Mouse (Mus musculus): Measurements from ENCODE around the gene Kidins220. TPM values are rescaled to one million over a fixed set of nuclear protein-coding genes. Genes with fewer than 3 reads are reported as not detected.

Kidins220 gene
- polyA plus RNA-seq, 1 experiment from 2014 or later: 53.8 TPM

- Histone ChIP-seq H3K36me3 (ENCODE audit: control insufficient read depth, insufficient read depth, low read length) (no peaks in the 10 kb centered on the region), H3K9me3 (ENCODE audit: control insufficient read depth, low read length) (no peaks in the 10 kb centered on the region), H3K4me1 (ENCODE audit: control insufficient read depth, insufficient read depth, low read length) (no peaks in the 10 kb centered on the region; the same call in 1 of the 2 replicates), H3K27me3 (ENCODE audit: control insufficient read depth, insufficient read depth, low read length) (no peaks in the 10 kb centered on the region), H3K4me2 (no peak overlapping the region), H3K4me3 (ENCODE audit: low read depth, low read length) (no peak overlapping the region), H3K9ac (ENCODE audit: low read length) (no peak overlapping the region), H3K27ac (ENCODE audit: low read depth, low read length) (no peak overlapping the region)
- WGBS: 77% methylated on average over 8 of the region's 8 CpGs
- DNase-seq (ENCODE audit: low spot score, missing footprints): no peak
- no peak for ATAC-seq (ENCODE audit: low FRiP score)
Measured at GRCm38 (mm10) chr12:24972371-24973350, 2.1 kb upstream of the Kidins220 start.

DNA sequence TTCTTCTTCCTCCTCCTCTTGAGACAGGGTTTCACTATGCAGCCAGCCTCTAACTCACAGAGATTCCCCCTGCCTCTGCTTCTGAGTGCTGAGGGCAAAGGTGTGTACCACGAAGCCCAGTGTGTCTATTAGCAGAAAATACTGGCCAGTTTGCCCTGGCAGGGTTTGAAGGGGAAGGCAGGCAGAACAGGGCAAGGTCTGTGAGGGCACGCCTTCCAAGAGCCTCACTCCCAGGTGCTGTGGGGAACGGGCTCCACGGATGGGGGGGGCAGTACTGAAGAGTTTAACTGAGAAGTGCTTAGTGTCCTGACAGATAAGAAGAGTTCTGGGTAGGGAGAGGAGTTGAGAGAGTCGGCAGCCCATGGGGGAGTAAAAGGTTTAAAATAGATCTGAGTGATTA, 1.1 kb upstream of the Kidins220 start:
- 83% methylated on average over 5 of the region's 5 CpGs for WGBS

DNA sequence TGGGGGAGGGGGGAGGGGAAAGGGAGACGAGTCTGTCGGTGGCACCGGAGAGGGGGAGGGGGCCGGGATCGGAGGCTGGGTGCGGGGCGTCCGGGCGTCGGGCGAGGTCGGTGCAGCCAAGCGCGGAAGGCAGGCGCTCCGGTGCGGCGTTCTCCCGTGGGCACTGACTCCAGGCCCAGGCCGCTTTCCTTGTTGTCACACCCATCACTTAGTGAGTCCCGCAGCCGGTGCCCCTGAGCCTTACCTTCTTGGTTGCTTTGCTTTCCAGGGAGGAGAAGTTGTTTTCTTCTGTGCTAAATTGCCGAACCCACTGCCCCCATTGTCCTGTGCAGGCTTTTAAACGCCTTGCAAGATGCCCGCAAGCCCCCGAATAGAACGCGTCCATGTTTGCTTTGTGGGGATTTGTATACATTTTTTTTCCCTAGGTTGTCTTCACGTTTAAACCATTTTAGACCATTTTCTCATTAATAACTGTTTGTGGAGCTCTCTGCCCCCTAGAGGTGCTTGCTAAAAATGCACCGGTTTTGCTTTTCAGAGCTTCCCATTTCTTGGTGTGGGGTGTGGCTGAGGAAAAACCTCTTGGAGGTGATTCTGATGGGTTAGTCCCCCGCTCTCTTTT, 499 bp downstream of the Kidins220 start:
- Histone ChIP-seq H3K27me3 (ENCODE audit: control insufficient read depth, insufficient read depth, low read length) (no peaks in the 10 kb centered on the region), H3K4me3 (ENCODE audit: low read depth, low read length) (peak overlapping the region; percentile 81), H3K4me2 (peak overlapping the region; percentile 70), H3K36me3 (ENCODE audit: control insufficient read depth, insufficient read depth, low read length) (no peaks in the 10 kb centered on the region), H3K27ac (ENCODE audit: low read depth, low read length) (peak overlapping the region; percentile 76), H3K9me3 (ENCODE audit: control insufficient read depth, low read length) (no peaks in the 10 kb centered on the region), H3K4me1 (ENCODE audit: control insufficient read depth, insufficient read depth, low read length) (no peaks in the 10 kb centered on the region; the same call in 1 of the 2 replicates), H3K9ac (ENCODE audit: low read length) (peak overlapping the region; percentile 73)
- ATAC-seq (ENCODE audit: low FRiP score): peak; percentile 25
- under 1% methylated on average over 29 of the region's 31 CpGs for WGBS
- DNase-seq (ENCODE audit: low spot score, missing footprints): peak; percentile 98

More for the DNA sequence above, 1.1 kb upstream of the Kidins220 start:
- Histone ChIP-seq H3K27ac (ENCODE audit: low read depth, low read length) (no peak overlapping the region), H3K36me3 (ENCODE audit: control insufficient read depth, insufficient read depth, low read length) (no peaks in the 10 kb centered on the region), H3K4me3 (ENCODE audit: low read depth, low read length) (no peak overlapping the region), H3K4me1 (ENCODE audit: control insufficient read depth, insufficient read depth, low read length) (no peaks in the 10 kb centered on the region; the same call in 1 of the 2 replicates), H3K9me3 (ENCODE audit: control insufficient read depth, low read length) (no peaks in the 10 kb centered on the region), H3K27me3 (ENCODE audit: control insufficient read depth, insufficient read depth, low read length) (no peaks in the 10 kb centered on the region), H3K4me2 (no peak overlapping the region), H3K9ac (ENCODE audit: low read length) (no peak overlapping the region)
- no peak for DNase-seq (ENCODE audit: low spot score, missing footprints)
- no peak for ATAC-seq (ENCODE audit: low FRiP score)

- Histone ChIP-seq H3K9me3 (ENCODE audit: control insufficient read depth, low read length) (no peaks in the 10 kb centered on the region), H3K36me3 (ENCODE audit: control insufficient read depth, insufficient read depth, low read length) (peaks cover 5% of the 10 kb centered on the region; the same call in 1 of the 2 replicates), H3K4me2 (no peak overlapping the region), H3K4me3 (ENCODE audit: low read depth, low read length) (no peak overlapping the region), H3K9ac (ENCODE audit: low read length) (no peak overlapping the region), H3K27ac (ENCODE audit: low read depth, low read length) (no peak overlapping the region), H3K4me1 (ENCODE audit: control insufficient read depth, insufficient read depth, low read length) (no peaks in the 10 kb centered on the region), H3K27me3 (ENCODE audit: control insufficient read depth, insufficient read depth, low read length) (no peaks in the 10 kb centered on the region)
- DNase-seq (ENCODE audit: low spot score, missing footprints) (no peak), ATAC-seq (ENCODE audit: low FRiP score) (no peak)
- 87% methylated on average over 5 of the region's 5 CpGs for WGBS
Measured at GRCm38 (mm10) chr12:24985226-24985625, 10.5 kb downstream of the Kidins220 start.

GRCm38 (mm10) chr12:24995350-24995749, 20.6 kb downstream of the Kidins220 start:
- Histone ChIP-seq H3K36me3 (ENCODE audit: control insufficient read depth, insufficient read depth, low read length) (peaks cover 8% of the 10 kb centered on the region), H3K4me1 (ENCODE audit: control insufficient read depth, insufficient read depth, low read length) (no peaks in the 10 kb centered on the region), H3K27ac (ENCODE audit: low read depth, low read length) (no peak overlapping the region), H3K9ac (ENCODE audit: low read length) (no peak overlapping the region), H3K4me2 (no peak overlapping the region), H3K9me3 (ENCODE audit: control insufficient read depth, low read length) (no peaks in the 10 kb centered on the region), H3K4me3 (ENCODE audit: low read depth, low read length) (no peak overlapping the region), H3K27me3 (ENCODE audit: control insufficient read depth, insufficient read depth, low read length) (no peaks in the 10 kb centered on the region)
- ATAC-seq (ENCODE audit: low FRiP score): no peak
- 85% methylated on average over 4 of the region's 4 CpGs for whole genome bisulfite sequencing
- no peak for DNase-seq (ENCODE audit: low spot score, missing footprints)

DNA sequence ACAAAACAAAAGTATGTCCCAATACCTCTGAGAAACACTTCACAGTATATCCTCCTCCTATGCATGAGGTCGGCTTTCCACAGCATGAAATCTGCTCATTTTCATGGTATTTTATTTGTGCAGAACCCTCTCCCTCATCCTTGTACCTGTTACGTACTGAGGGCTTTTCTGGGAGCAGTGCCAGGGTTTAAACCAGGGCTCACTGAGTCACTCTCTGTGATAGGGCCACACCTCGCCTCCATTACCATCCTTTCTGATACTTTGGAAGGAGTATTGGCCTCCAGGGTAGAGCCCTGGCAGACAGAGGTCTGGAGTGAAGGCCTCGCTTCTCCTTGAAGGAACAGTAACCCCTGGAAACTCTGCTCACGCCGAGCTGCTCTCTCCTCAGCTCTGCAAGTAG, 30.6 kb downstream of the Kidins220 start:
- no peak overlapping the region for H3K4me3 ChIP-seq (ENCODE audit: low read depth, low read length)
- DNase-seq (ENCODE audit: low spot score, missing footprints): no peak
- no peak overlapping the region for H3K27ac ChIP-seq (ENCODE audit: low read depth, low read length)
- H3K9me3 ChIP-seq (ENCODE audit: control insufficient read depth, low read length): no peaks in the 10 kb centered on the region
- no peak for ATAC-seq (ENCODE audit: low FRiP score)
- no peaks in the 10 kb centered on the region for H3K4me1 ChIP-seq (ENCODE audit: control insufficient read depth, insufficient read depth, low read length)
- H3K4me2 ChIP-seq: no peak overlapping the region
- no peaks in the 10 kb centered on the region for H3K27me3 ChIP-seq (ENCODE audit: control insufficient read depth, insufficient read depth, low read length)
- 88% methylated on average over 6 of the region's 6 CpGs for WGBS
- H3K36me3 ChIP-seq (ENCODE audit: control insufficient read depth, insufficient read depth, low read length): peaks cover 12% of the 10 kb centered on the region
- H3K9ac ChIP-seq (ENCODE audit: low read length): no peak overlapping the region

- Histone ChIP-seq H3K27me3 (ENCODE audit: control insufficient read depth, insufficient read depth, low read length) (no peaks in the 10 kb centered on the region), H3K4me3 (ENCODE audit: low read depth, low read length) (no peak overlapping the region), H3K9ac (ENCODE audit: low read length) (no peak overlapping the region), H3K36me3 (ENCODE audit: control insufficient read depth, insufficient read depth, low read length) (peaks cover 14% of the 10 kb centered on the region), H3K4me2 (no peak overlapping the region), H3K9me3 (ENCODE audit: control insufficient read depth, low read length) (no peaks in the 10 kb centered on the region), H3K27ac (ENCODE audit: low read depth, low read length) (no peak overlapping the region), H3K4me1 (ENCODE audit: control insufficient read depth, insufficient read depth, low read length) (no peaks in the 10 kb centered on the region)
- ATAC-seq (ENCODE audit: low FRiP score) (no peak), DNase-seq (ENCODE audit: low spot score, missing footprints) (no peak)
- 86% methylated on average over 9 of the region's 9 CpGs for WGBS
Measured at GRCm38 (mm10) chr12:25009957-25010356, 35.2 kb downstream of the Kidins220 start.

DNA sequence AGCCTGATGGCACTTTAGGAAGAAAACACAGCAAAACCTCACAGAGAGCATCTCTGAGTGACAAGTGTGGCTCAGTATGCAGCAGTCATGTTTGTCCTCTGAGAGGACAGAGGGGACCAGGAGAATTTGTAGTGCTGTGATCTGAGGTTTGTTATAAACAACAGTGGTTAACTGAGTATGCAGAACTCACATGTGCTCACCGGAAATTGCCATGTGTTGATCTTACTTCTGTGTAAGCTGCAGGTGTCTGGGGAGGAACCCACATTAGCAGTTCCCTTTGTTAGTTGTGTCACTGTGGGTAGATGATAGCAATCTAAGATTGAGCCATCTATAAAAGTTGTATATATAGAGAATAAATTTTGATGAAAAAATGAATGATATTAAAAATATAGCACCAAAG, 35.7 kb downstream of the Kidins220 start:
- no peak overlapping the region for H3K4me2 ChIP-seq
- no peak for DNase-seq (ENCODE audit: low spot score, missing footprints)
- no peaks in the 10 kb centered on the region for H3K27me3 ChIP-seq (ENCODE audit: control insufficient read depth, insufficient read depth, low read length)
- H3K36me3 ChIP-seq (ENCODE audit: control insufficient read depth, insufficient read depth, low read length): peaks cover 12% of the 10 kb centered on the region
- H3K4me3 ChIP-seq (ENCODE audit: low read depth, low read length): no peak overlapping the region
- no peak for ATAC-seq (ENCODE audit: low FRiP score)
- no peaks in the 10 kb centered on the region for H3K9me3 ChIP-seq (ENCODE audit: control insufficient read depth, low read length)
- H3K9ac ChIP-seq (ENCODE audit: low read length): no peak overlapping the region
- no peak overlapping the region for H3K27ac ChIP-seq (ENCODE audit: low read depth, low read length)
- WGBS: 90% methylated on average over 1 of the region's 1 CpGs
- H3K4me1 ChIP-seq (ENCODE audit: control insufficient read depth, insufficient read depth, low read length): no peaks in the 10 kb centered on the region

Data from midbrain, embryonic 11.5 days (tissue).